Mouse (Mus musculus) lung, postnatal 0 days (tissue): ENCODE results near the gene Map3k14.

Experiments used
- CTCF ChIP-seq: IDR thresholded peaks from 2 replicates; pipeline ENCODE4 v1.5.1; 2016; ENCODE audit warnings: antibody characterized with exemption, mild to moderate bottlenecking
- EP300 ChIP-seq: IDR thresholded peaks from 2 replicates; pipeline ENCODE4 v1.6.1; 2016; ENCODE audit warnings: antibody characterized with exemption, mild to moderate bottlenecking, control low read depth

DNA sequence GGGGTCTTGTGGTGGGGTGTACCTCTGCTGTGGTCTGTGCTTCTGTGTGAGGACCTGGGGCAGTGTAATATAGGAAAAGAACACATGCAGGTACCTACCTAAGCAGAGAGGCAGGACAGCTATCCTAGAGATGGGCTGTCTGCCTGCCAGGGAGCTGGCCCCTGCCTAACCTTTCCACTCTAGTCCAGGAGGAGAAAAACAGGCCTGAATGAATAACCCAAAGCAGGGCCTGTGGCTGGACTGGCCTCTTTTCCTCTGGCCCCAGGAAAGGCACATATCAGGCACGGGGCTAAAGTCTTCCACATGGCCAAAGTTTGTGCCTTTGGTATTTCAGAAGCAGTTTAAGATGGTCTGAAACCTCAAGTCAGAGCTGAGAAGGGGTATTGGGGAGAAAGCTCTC lies 86.8 kb downstream of the Map3k14 start:
- TF ChIP-seq CTCF (no peak), EP300 (no peak)
